Comparison of ENCODE assay signal across 17 mouse cellular contexts in genomic region chr2:90970606-90971005, GRCm38 (mm10). TPM values are rescaled to one million over a fixed set of nuclear protein-coding genes. Genes with fewer than 3 reads are reported as not detected.
DNase-seq lines count a peak whose midpoint lies in the region; ATAC-seq and TF ChIP-seq lines count a peak whose summit lies in the region.
"Had no signal": no experiment of that assay in that cellular context is flagged by ENCODE, and none has a peak within 500 bp of the region (broad histone marks: within the 10 kb centered on the region; RNA-seq: fewer than 3 reads in every experiment).

No protein-coding gene starts in this region.

- H3K4me1 ChIP-seq in forebrain, embryonic 16.5 days (replicated peaks; ENCODE audit: control insufficient read depth, insufficient read depth, low read length), result peaks cover 10% of the 10 kb centered on the region
- 0 out of 2 replicates have a peak, but pooled peaks cover 5% of the 10 kb centered on the region for H3K4me1 ChIP-seq in forebrain, postnatal 0 days (ENCODE audit: insufficient read depth)
- H3K4me1 ChIP-seq in hindbrain, postnatal 0 days (ENCODE audit: insufficient read depth, low read length), result 0 out of 2 replicates have a peak, but pooled peaks cover 3% of the 10 kb centered on the region
- no peaks in the 10 kb centered on the region for H3K4me1 ChIP-seq in hindbrain, embryonic 12.5 days
- H3K4me1 ChIP-seq: embryonic facial prominence, embryonic 13.5 days; midbrain, embryonic 12.5 days; neural tube, embryonic 12.5 days had no signal

- H3K36me3 ChIP-seq in forebrain, embryonic 16.5 days (ENCODE audit: control insufficient read depth, insufficient read depth), result no peaks in the 10 kb centered on the region
- no peaks in the 10 kb centered on the region for H3K36me3 ChIP-seq in forebrain, postnatal 0 days (ENCODE audit: insufficient read depth)
- H3K36me3 ChIP-seq in hindbrain, postnatal 0 days (ENCODE audit: insufficient read depth, low read length), result no peaks in the 10 kb centered on the region
- no peaks in the 10 kb centered on the region for H3K36me3 ChIP-seq in hindbrain, embryonic 12.5 days

- peak overlapping the region; percentile 31 for H3K27ac ChIP-seq in forebrain, embryonic 16.5 days (ENCODE audit: low read length)
- no peak overlapping the region for H3K27ac ChIP-seq in forebrain, postnatal 0 days (ENCODE audit: low read depth, low read length)
- H3K27ac ChIP-seq in hindbrain, postnatal 0 days, result peak overlapping the region; percentile 0; the same call in 1 of the 2 replicates
- H3K27ac ChIP-seq in hindbrain, embryonic 12.5 days, result no peak overlapping the region
- H3K27ac ChIP-seq: embryonic facial prominence, embryonic 13.5 days; liver, embryonic 13.5 days; midbrain, embryonic 12.5 days; neural tube, embryonic 12.5 days had no signal

- no peak overlapping the region for H3K4me2 ChIP-seq in forebrain, embryonic 16.5 days (ENCODE audit: low read length)
- no peak overlapping the region for H3K4me2 ChIP-seq in forebrain, postnatal 0 days (ENCODE audit: low read depth)
- H3K4me2 ChIP-seq in hindbrain, postnatal 0 days (ENCODE audit: low read depth, low read length), result no peak overlapping the region
- H3K4me2 ChIP-seq in hindbrain, embryonic 12.5 days (replicated peaks), result no peak overlapping the region
- H3K4me2 ChIP-seq: embryonic facial prominence, embryonic 13.5 days; liver, embryonic 13.5 days; midbrain, embryonic 12.5 days; neural tube, embryonic 12.5 days had no signal

- H3K27me3 ChIP-seq in forebrain, embryonic 16.5 days (replicated peaks; ENCODE audit: control insufficient read depth, insufficient read depth, low read length), result no peaks in the 10 kb centered on the region
- H3K27me3 ChIP-seq in forebrain, postnatal 0 days (ENCODE audit: insufficient read depth, low read length), result no peaks in the 10 kb centered on the region
- H3K27me3 ChIP-seq in hindbrain, postnatal 0 days (ENCODE audit: insufficient read depth, low read length), result no peaks in the 10 kb centered on the region
- H3K27me3 ChIP-seq in hindbrain, embryonic 12.5 days, result no peaks in the 10 kb centered on the region
- H3K27me3 ChIP-seq: embryonic facial prominence, embryonic 13.5 days; liver, embryonic 13.5 days; midbrain, embryonic 12.5 days; neural tube, embryonic 12.5 days had no signal

- H3K9ac ChIP-seq in forebrain, embryonic 16.5 days (replicated peaks; ENCODE audit: low read depth, low read length), result no peak overlapping the region
- no peak overlapping the region for H3K9ac ChIP-seq in forebrain, postnatal 0 days
- no peak overlapping the region for H3K9ac ChIP-seq in hindbrain, postnatal 0 days (replicated peaks; ENCODE audit: low read length)
- H3K9ac ChIP-seq in hindbrain, embryonic 12.5 days, result no peak overlapping the region
- H3K9ac ChIP-seq: embryonic facial prominence, embryonic 13.5 days; liver, embryonic 13.5 days; midbrain, embryonic 12.5 days; neural tube, embryonic 12.5 days had no signal

- no peaks in the 10 kb centered on the region for H3K9me3 ChIP-seq in forebrain, embryonic 16.5 days (ENCODE audit: control insufficient read depth, low read length)
- H3K9me3 ChIP-seq in forebrain, postnatal 0 days (ENCODE audit: low read length), result no peaks in the 10 kb centered on the region
- no peaks in the 10 kb centered on the region for H3K9me3 ChIP-seq in hindbrain, postnatal 0 days (ENCODE audit: low read length)
- H3K9me3 ChIP-seq in hindbrain, embryonic 12.5 days (replicated peaks), result no peaks in the 10 kb centered on the region
- H3K9me3 ChIP-seq: embryonic facial prominence, embryonic 13.5 days; liver, embryonic 13.5 days; midbrain, embryonic 12.5 days; neural tube, embryonic 12.5 days had no signal

- no peak for DNase-seq in forebrain, postnatal 0 days
- peak; percentile 15 for DNase-seq in hindbrain, postnatal 0 days (ENCODE audit: low spot score)
- DNase-seq in right cerebral cortex, postnatal 25 days, result peak; percentile 60
- DNase-seq in right cerebral cortex, postnatal 10 days (ENCODE audit: low spot score in 2 of 2), result no peak
- DNase-seq in ovary, postnatal 36 days (ENCODE audit: low spot score), result no peak
- DNase-seq: B cell, adult 2 months; heart, postnatal 10 days; liver, embryonic 13.5 days; retina, postnatal 1 day; thymus, postnatal 4 days had no signal

- no peak for ATAC-seq in forebrain, embryonic 16.5 days
- ATAC-seq in forebrain, postnatal 0 days, result no peak
- no peak for ATAC-seq in hindbrain, postnatal 0 days
- ATAC-seq in hindbrain, embryonic 12.5 days (ENCODE audit: low FRiP score), result no peak
- no peak for ATAC-seq in CD4-positive, CD25-positive, alpha-beta regulatory T cell, adult 4 months
- ATAC-seq: intestine, postnatal 0 days had no signal

- H3K4me3 ChIP-seq in forebrain, embryonic 16.5 days (replicated peaks; ENCODE audit: low read length), result no peak overlapping the region
- no peak overlapping the region for H3K4me3 ChIP-seq in forebrain, postnatal 0 days (ENCODE audit: low read depth, low read length)
- H3K4me3 ChIP-seq in hindbrain, postnatal 0 days (ENCODE audit: low read length), result no peak overlapping the region
- H3K4me3 ChIP-seq in hindbrain, embryonic 12.5 days, result no peak overlapping the region
- H3K4me3 ChIP-seq: embryonic facial prominence, embryonic 13.5 days; liver, embryonic 13.5 days; midbrain, embryonic 12.5 days; neural tube, embryonic 12.5 days had no signal

- TF ChIP-seq CTCF in forebrain, postnatal 0 days (IDR thresholded peaks at IDR 0.05; ENCODE audit: low read depth), result no peak
- TF ChIP-seq CTCF in hindbrain, postnatal 0 days (IDR thresholded peaks at IDR 0.05; ENCODE audit: low read depth), result no peak

RNA-seq across cellular contexts. Expression of gene Celf1, which starts 30.4 kb away (rescaled TPM):
- 130 and 144 TPM in 2 replicates for polyA plus RNA-seq in forebrain, embryonic 16.5 days (2015; fragmentation: Nextera tagmentation; extraction: Ambion mirVana)
- 74.5 and 83.7 TPM in 2 replicates for total RNA-seq in forebrain, postnatal 0 days (2014; rRNA removed)
- 56.9 and 72.2 TPM in 2 replicates for polyA plus RNA-seq in forebrain, postnatal 0 days (2015; fragmentation: Nextera tagmentation; extraction: Ambion mirVana)
- total RNA-seq in hindbrain, postnatal 0 days (2014; rRNA removed), result 67.0 and 68.6 TPM in 2 replicates
- 59.6 and 63.1 TPM in 2 replicates for polyA plus RNA-seq in hindbrain, postnatal 0 days (2015; fragmentation: Nextera tagmentation; extraction: Ambion mirVana)
- 146 and 151 TPM in 2 replicates for polyA plus RNA-seq in hindbrain, embryonic 12.5 days (2016; fragmentation: Nextera tagmentation; extraction: Ambion mirVana)
- polyA plus RNA-seq in CD4-positive, CD25-positive, alpha-beta regulatory T cell, adult 4 months (2017; shearing (Covaris generic)), result 10 to 100 TPM; 52.7 to 54.9 TPM

Comparison
In these comparisons a context has a peak if more than half of its experiments do, and no peak if none do; other contexts are left out.
1. H3K27ac ChIP-seq: peak in forebrain, embryonic 16.5 days (single experiment) and hindbrain, postnatal 0 days (single experiment); none in forebrain, postnatal 0 days (single experiment) and hindbrain, embryonic 12.5 days (single experiment).
2. DNase-seq: peak in hindbrain, postnatal 0 days (single experiment) and right cerebral cortex, postnatal 25 days (single experiment); none in forebrain, postnatal 0 days (single experiment), right cerebral cortex, postnatal 10 days (0 of 2) and ovary, postnatal 36 days (single experiment).